Mouse (Mus musculus): ENCODE data around the gene 4931440F15Rik. TPM values are rescaled to one million over a fixed set of nuclear protein-coding genes. Genes with fewer than 3 reads are reported as not detected.

Gene 4931440F15Rik
- total and polyA plus RNA-seq, 3 experiments = 0.16 TPM; not detected in 2

GRCm38 (mm10) chr11:29794475-29794874 lies 31.0 kb downstream of the 4931440F15Rik start:
- Histone ChIP-seq H3K4me3 (ENCODE audit: low read depth, low read length) (no peak overlapping the region), H3K9me3 (replicated peaks) (no peaks in the 10 kb centered on the region), H3K36me3 (replicated peaks) (no peaks in the 10 kb centered on the region), H3K27me3 (ENCODE audit: insufficient read depth, low read length) (peaks cover 13% of the 10 kb centered on the region), H3K4me1 (ENCODE audit: insufficient read depth, low read depth, low read length) (no peaks in the 10 kb centered on the region)
- DNase-seq (ENCODE audit: low spot score) = no peak
- no peak for ATAC-seq (ENCODE audit: extremely low read depth, insufficient number of reproducible peaks, low FRiP score, poor library complexity, severe bottlenecking)
- no peak for TF ChIP-seq GATA2 (IDR thresholded peaks at IDR 0.05; ENCODE audit: borderline replicate concordance, low read depth, low read length)
- no peak for TF ChIP-seq CTCF (IDR thresholded peaks at IDR 0.05; ENCODE audit: low read depth, low read length)
- TF ChIP-seq POLR2AphosphoS5 (IDR thresholded peaks at IDR 0.05; ENCODE audit: insufficient replicate concordance, low read depth, low read length) = no peak
- no peak for TF ChIP-seq TAL1 (conservative IDR thresholded peaks at IDR 0.05; ENCODE audit: low read depth, low read length)
- TF ChIP-seq GATA1 (IDR thresholded peaks at IDR 0.05; ENCODE audit: borderline replicate concordance, low read length) = no peak

- TF ChIP-seq CTCF (IDR thresholded peaks at IDR 0.05; ENCODE audit: low read depth, low read length) (no peak), GATA2 (IDR thresholded peaks at IDR 0.05; ENCODE audit: borderline replicate concordance, low read depth, low read length) (no peak), TAL1 (conservative IDR thresholded peaks at IDR 0.05; ENCODE audit: low read depth, low read length) (no peak)
- peaks cover 8% of the 10 kb centered on the region; the same call in 1 of the 2 replicates for H3K27me3 ChIP-seq (ENCODE audit: insufficient read depth, low read length)
- H3K4me3 ChIP-seq (ENCODE audit: low read depth, low read length) = no peak overlapping the region
- no peaks in the 10 kb centered on the region for H3K36me3 ChIP-seq (replicated peaks)
- H3K4me1 ChIP-seq (ENCODE audit: insufficient read depth, low read depth, low read length) = peaks cover 4% of the 10 kb centered on the region; the same call in 1 of the 2 replicates
- ATAC-seq (ENCODE audit: extremely low read depth, insufficient number of reproducible peaks, low FRiP score, poor library complexity, severe bottlenecking) (no peak), DNase-seq (ENCODE audit: low spot score) (no peak)
- no peaks in the 10 kb centered on the region for H3K9me3 ChIP-seq (replicated peaks)
Measured at GRCm38 (mm10) chr11:29790796-29791195, 34.7 kb downstream of the 4931440F15Rik start.

- Histone ChIP-seq H3K9me3 (replicated peaks) (no peaks in the 10 kb centered on the region), H3K27me3 (ENCODE audit: insufficient read depth, low read length) (peaks cover 1% of the 10 kb centered on the region; the same call in 1 of the 2 replicates), H3K4me1 (ENCODE audit: insufficient read depth, low read depth, low read length) (peaks cover 4% of the 10 kb centered on the region; the same call in 1 of the 2 replicates), H3K4me3 (ENCODE audit: low read depth, low read length) (no peak overlapping the region), H3K36me3 (replicated peaks) (no peaks in the 10 kb centered on the region)
- DNase-seq (ENCODE audit: low spot score) (no peak), ATAC-seq (ENCODE audit: extremely low read depth, insufficient number of reproducible peaks, low FRiP score, poor library complexity, severe bottlenecking) (no peak)
- TF ChIP-seq TAL1 (conservative IDR thresholded peaks at IDR 0.05; ENCODE audit: low read depth, low read length) = no peak
- TF ChIP-seq GATA2 (IDR thresholded peaks at IDR 0.05; ENCODE audit: borderline replicate concordance, low read depth, low read length) = no peak
- TF ChIP-seq POLR2AphosphoS5 (IDR thresholded peaks at IDR 0.05; ENCODE audit: insufficient replicate concordance, low read depth, low read length) = no peak
- TF ChIP-seq GATA1 (IDR thresholded peaks at IDR 0.05; ENCODE audit: borderline replicate concordance, low read length) = no peak
- no peak for TF ChIP-seq CTCF (IDR thresholded peaks at IDR 0.05; ENCODE audit: low read depth, low read length)
Measured at GRCm38 (mm10) chr11:29788921-29789638, 36.4 kb downstream of the 4931440F15Rik start.

GRCm38 (mm10) chr11:29788499-29788898 lies 37.0 kb downstream of the 4931440F15Rik start:
- ATAC-seq (ENCODE audit: extremely low read depth, insufficient number of reproducible peaks, low FRiP score, poor library complexity, severe bottlenecking) = no peak
- TF ChIP-seq TAL1 (conservative IDR thresholded peaks at IDR 0.05; ENCODE audit: low read depth, low read length) (no peak), GATA1 (IDR thresholded peaks at IDR 0.05; ENCODE audit: borderline replicate concordance, low read length) (no peak), POLR2AphosphoS5 (IDR thresholded peaks at IDR 0.05; ENCODE audit: insufficient replicate concordance, low read depth, low read length) (no peak), CTCF (IDR thresholded peaks at IDR 0.05; ENCODE audit: low read depth, low read length) (no peak), GATA2 (IDR thresholded peaks at IDR 0.05; ENCODE audit: borderline replicate concordance, low read depth, low read length) (no peak)
- H3K4me3 ChIP-seq (ENCODE audit: low read depth, low read length) = no peak overlapping the region
- DNase-seq (ENCODE audit: low spot score) = no peak
- H3K9me3 ChIP-seq (replicated peaks) = no peaks in the 10 kb centered on the region
- peaks cover 4% of the 10 kb centered on the region; the same call in 1 of the 2 replicates for H3K4me1 ChIP-seq (ENCODE audit: insufficient read depth, low read depth, low read length)
- H3K36me3 ChIP-seq (replicated peaks) = no peaks in the 10 kb centered on the region
- no peaks in the 10 kb centered on the region for H3K27me3 ChIP-seq (ENCODE audit: insufficient read depth, low read length)

GRCm38 (mm10) chr11:29787473-29787872 lies 38.0 kb downstream of the 4931440F15Rik start:
- peaks cover 3% of the 10 kb centered on the region; the same call in 1 of the 2 replicates for H3K27me3 ChIP-seq (ENCODE audit: insufficient read depth, low read length)
- no peak for DNase-seq (ENCODE audit: low spot score)
- H3K4me1 ChIP-seq (ENCODE audit: insufficient read depth, low read depth, low read length) = peaks cover 4% of the 10 kb centered on the region; the same call in 1 of the 2 replicates
- TF ChIP-seq GATA2 (IDR thresholded peaks at IDR 0.05; ENCODE audit: borderline replicate concordance, low read depth, low read length) (no peak), TAL1 (conservative IDR thresholded peaks at IDR 0.05; ENCODE audit: low read depth, low read length) (no peak), CTCF (IDR thresholded peaks at IDR 0.05; ENCODE audit: low read depth, low read length) (no peak), GATA1 (IDR thresholded peaks at IDR 0.05; ENCODE audit: borderline replicate concordance, low read length) (no peak), POLR2AphosphoS5 (IDR thresholded peaks at IDR 0.05; ENCODE audit: insufficient replicate concordance, low read depth, low read length) (no peak)
- ATAC-seq (ENCODE audit: extremely low read depth, insufficient number of reproducible peaks, low FRiP score, poor library complexity, severe bottlenecking) = no peak
- H3K9me3 ChIP-seq (replicated peaks) = no peaks in the 10 kb centered on the region
- H3K4me3 ChIP-seq (ENCODE audit: low read depth, low read length) = no peak overlapping the region
- no peaks in the 10 kb centered on the region for H3K36me3 ChIP-seq (replicated peaks)

GRCm38 (mm10) chr11:29786583-29787219 lies 38.8 kb downstream of the 4931440F15Rik start:
- no peaks in the 10 kb centered on the region for H3K9me3 ChIP-seq (replicated peaks)
- ATAC-seq (ENCODE audit: extremely low read depth, insufficient number of reproducible peaks, low FRiP score, poor library complexity, severe bottlenecking) (no peak), DNase-seq (ENCODE audit: low spot score) (no peak)
- TF ChIP-seq GATA2 (IDR thresholded peaks at IDR 0.05; ENCODE audit: borderline replicate concordance, low read depth, low read length) (no peak), TAL1 (conservative IDR thresholded peaks at IDR 0.05; ENCODE audit: low read depth, low read length) (no peak), CTCF (IDR thresholded peaks at IDR 0.05; ENCODE audit: low read depth, low read length) (no peak), GATA1 (IDR thresholded peaks at IDR 0.05; ENCODE audit: borderline replicate concordance, low read length) (no peak), POLR2AphosphoS5 (IDR thresholded peaks at IDR 0.05; ENCODE audit: insufficient replicate concordance, low read depth, low read length) (no peak)
- no peaks in the 10 kb centered on the region for H3K36me3 ChIP-seq (replicated peaks)
- H3K4me1 ChIP-seq (ENCODE audit: insufficient read depth, low read depth, low read length) = peaks cover 4% of the 10 kb centered on the region; the same call in 1 of the 2 replicates
- no peak overlapping the region for H3K4me3 ChIP-seq (ENCODE audit: low read depth, low read length)
- H3K27me3 ChIP-seq (ENCODE audit: insufficient read depth, low read length) = peaks cover 3% of the 10 kb centered on the region; the same call in 1 of the 2 replicates
